Comparison of ENCODE assay signal across 22 mouse cellular contexts in genomic region chr16:69424661-69425634, GRCm38 (mm10).
DNase-seq lines count a peak whose midpoint lies in the region; ATAC-seq and TF ChIP-seq lines count a peak whose summit lies in the region.
"Had no signal": no experiment of that assay in that cellular context is flagged by ENCODE, and none has a peak within 500 bp of the region (broad histone marks: within the 10 kb centered on the region; RNA-seq: fewer than 3 reads in every experiment).

No protein-coding gene starts in this region.

- no peak overlapping the region for H3K9ac ChIP-seq in forebrain, embryonic 11.5 days (ENCODE audit: low read length)
- H3K9ac ChIP-seq in midbrain, embryonic 15.5 days: no peak overlapping the region
- H3K9ac ChIP-seq in midbrain, postnatal 0 days (replicated peaks; ENCODE audit: low read length, poor library complexity, severe bottlenecking): no peak overlapping the region
- 0 out of 2 replicates have a peak overlapping the region, but pooled peaks have one; percentile 7 for H3K9ac ChIP-seq in forebrain, embryonic 15.5 days (replicated peaks)
- H3K9ac ChIP-seq in stomach, postnatal 0 days (ENCODE audit: low read length): no peak overlapping the region
- H3K9ac ChIP-seq: embryonic facial prominence, embryonic 13.5 days; hindbrain, embryonic 14.5 days had no signal

- WGBS in forebrain, embryonic 11.5 days: 52% methylated on average over 12 of the region's 12 CpGs
- WGBS in forebrain, embryonic 10.5 days: 63% methylated on average over 12 of the region's 12 CpGs
- whole genome bisulfite sequencing in midbrain, embryonic 15.5 days: 45% methylated on average over 12 of the region's 12 CpGs
- WGBS in midbrain, postnatal 0 days: 51% methylated on average over 12 of the region's 12 CpGs
- WGBS in forebrain, embryonic 15.5 days: 35% methylated on average over 12 of the region's 12 CpGs
- WGBS in stomach, postnatal 0 days: 68% methylated on average over 12 of the region's 12 CpGs

- DNase-seq in forebrain, embryonic 11.5 days (ENCODE audit: low spot score): no peak
- DNase-seq in forebrain, embryonic 10.5 days (ENCODE audit: extremely low spot score, low spot score): no peak
- no peak for DNase-seq in midbrain, postnatal 0 days (ENCODE audit: low spot score)
- DNase-seq in stomach, postnatal 0 days (ENCODE audit: low spot score): no peak
- DNase-seq in cerebellum, adult 11 months: no peak
- DNase-seq in right cerebral cortex, adult 18-20 months: no peak
- DNase-seq: adrenal gland, postnatal 10 days; B cell, adult 2 months; cerebellum, adult 11-12 months; cerebellum, adult 9-11 months; cerebellum, postnatal 36 days; gastrocnemius, postnatal 10 days; heart, adult 18-20 months; heart, postnatal 10 days had no signal

- no peak overlapping the region for H3K4me3 ChIP-seq in forebrain, embryonic 11.5 days (ENCODE audit: low read depth, low read length)
- H3K4me3 ChIP-seq in forebrain, embryonic 10.5 days: no peak overlapping the region
- H3K4me3 ChIP-seq in midbrain, embryonic 15.5 days: no peak overlapping the region
- H3K4me3 ChIP-seq in midbrain, postnatal 0 days (ENCODE audit: low read depth, low read length): no peak overlapping the region
- no peak overlapping the region for H3K4me3 ChIP-seq in forebrain, embryonic 15.5 days
- no peak overlapping the region for H3K4me3 ChIP-seq in stomach, postnatal 0 days (ENCODE audit: low read depth, low read length)
- H3K4me3 ChIP-seq: embryonic facial prominence, embryonic 13.5 days; heart, embryonic 10.5 days had no signal

- H3K4me1 ChIP-seq in forebrain, embryonic 11.5 days (replicated peaks; ENCODE audit: control insufficient read depth, insufficient read depth, low read length): no peaks in the 10 kb centered on the region; the same call in 1 of the 2 replicates
- H3K4me1 ChIP-seq in forebrain, embryonic 10.5 days: peaks cover 8% of the 10 kb centered on the region
- peaks cover 8% of the 10 kb centered on the region; the same call in 1 of the 2 replicates for H3K4me1 ChIP-seq in midbrain, embryonic 15.5 days
- no peaks in the 10 kb centered on the region for H3K4me1 ChIP-seq in midbrain, postnatal 0 days (ENCODE audit: insufficient read depth, low read length)
- peaks cover 8% of the 10 kb centered on the region for H3K4me1 ChIP-seq in forebrain, embryonic 15.5 days
- H3K4me1 ChIP-seq in stomach, postnatal 0 days (replicated peaks; ENCODE audit: control insufficient read depth, insufficient read depth): no peaks in the 10 kb centered on the region
- H3K4me1 ChIP-seq: embryonic facial prominence, embryonic 13.5 days; heart, embryonic 10.5 days had no signal

- H3K4me2 ChIP-seq in forebrain, embryonic 11.5 days (ENCODE audit: low read depth, low read length, severe bottlenecking): no peak overlapping the region
- H3K4me2 ChIP-seq in midbrain, embryonic 15.5 days: no peak overlapping the region; the same call in 1 of the 2 replicates
- no peak overlapping the region for H3K4me2 ChIP-seq in midbrain, postnatal 0 days (ENCODE audit: low read depth, low read length, poor library complexity, severe bottlenecking)
- H3K4me2 ChIP-seq in forebrain, embryonic 15.5 days (replicated peaks): no peak overlapping the region
- H3K4me2 ChIP-seq in stomach, postnatal 0 days (replicated peaks; ENCODE audit: low read depth): no peak overlapping the region
- H3K4me2 ChIP-seq: embryonic facial prominence, embryonic 13.5 days; hindbrain, embryonic 14.5 days had no signal

- ATAC-seq in forebrain, embryonic 11.5 days (replicated peaks; ENCODE audit: low FRiP score): peak; percentile 51; the same call in 1 of the 2 replicates
- no peak for ATAC-seq in midbrain, embryonic 15.5 days (replicated peaks)
- ATAC-seq in midbrain, postnatal 0 days (ENCODE audit: low FRiP score): no peak
- peak; percentile 51; the same call in 1 of the 2 replicates for ATAC-seq in forebrain, embryonic 15.5 days (replicated peaks)
- ATAC-seq in stomach, postnatal 0 days (ENCODE audit: low FRiP score, low TSS enrichment): no peak
- ATAC-seq: CD4-positive, CD25-positive, alpha-beta regulatory T cell, adult 4 months; intestine, embryonic 16.5 days had no signal

- no peak for TF ChIP-seq EP300 in stomach, postnatal 0 days (optimal IDR thresholded peaks at IDR 0.05)

- no peak for TF ChIP-seq CTCF in midbrain, postnatal 0 days (IDR thresholded peaks at IDR 0.05)
- no peak for TF ChIP-seq CTCF in stomach, postnatal 0 days (IDR thresholded peaks at IDR 0.05; ENCODE audit: low read depth)

- H3K36me3 ChIP-seq in forebrain, embryonic 11.5 days (ENCODE audit: control insufficient read depth, insufficient read depth, low read length): no peaks in the 10 kb centered on the region
- no peaks in the 10 kb centered on the region for H3K36me3 ChIP-seq in forebrain, embryonic 10.5 days (replicated peaks)
- no peaks in the 10 kb centered on the region for H3K36me3 ChIP-seq in midbrain, embryonic 15.5 days (replicated peaks)
- H3K36me3 ChIP-seq in midbrain, postnatal 0 days (ENCODE audit: insufficient read depth, low read length): no peaks in the 10 kb centered on the region
- H3K36me3 ChIP-seq in forebrain, embryonic 15.5 days: no peaks in the 10 kb centered on the region
- no peaks in the 10 kb centered on the region for H3K36me3 ChIP-seq in stomach, postnatal 0 days (ENCODE audit: control insufficient read depth, insufficient read depth, low read length)
- H3K36me3 ChIP-seq: embryonic facial prominence, embryonic 13.5 days; G1E; heart, embryonic 10.5 days had no signal

- H3K27me3 ChIP-seq in forebrain, embryonic 11.5 days (ENCODE audit: control insufficient read depth, insufficient read depth, low read length): no peaks in the 10 kb centered on the region
- no peaks in the 10 kb centered on the region for H3K27me3 ChIP-seq in forebrain, embryonic 10.5 days (ENCODE audit: poor library complexity, severe bottlenecking)
- no peaks in the 10 kb centered on the region for H3K27me3 ChIP-seq in midbrain, embryonic 15.5 days (replicated peaks)
- H3K27me3 ChIP-seq in midbrain, postnatal 0 days (ENCODE audit: insufficient read depth, low read length): no peaks in the 10 kb centered on the region
- no peaks in the 10 kb centered on the region for H3K27me3 ChIP-seq in forebrain, embryonic 15.5 days
- H3K27me3 ChIP-seq in stomach, postnatal 0 days (ENCODE audit: control insufficient read depth, insufficient read depth, low read length): no peaks in the 10 kb centered on the region
- H3K27me3 ChIP-seq: embryonic facial prominence, embryonic 13.5 days had no signal

- H3K9me3 ChIP-seq in forebrain, embryonic 11.5 days (ENCODE audit: control insufficient read depth, low read length): no peaks in the 10 kb centered on the region
- H3K9me3 ChIP-seq in forebrain, embryonic 10.5 days: no peaks in the 10 kb centered on the region
- no peaks in the 10 kb centered on the region for H3K9me3 ChIP-seq in midbrain, embryonic 15.5 days
- no peaks in the 10 kb centered on the region for H3K9me3 ChIP-seq in midbrain, postnatal 0 days (ENCODE audit: low read length)
- H3K9me3 ChIP-seq in forebrain, embryonic 15.5 days: no peaks in the 10 kb centered on the region
- no peaks in the 10 kb centered on the region for H3K9me3 ChIP-seq in stomach, postnatal 0 days (ENCODE audit: control insufficient read depth, low read length)
- H3K9me3 ChIP-seq: embryonic facial prominence, embryonic 13.5 days; heart, embryonic 10.5 days had no signal

- H3K27ac ChIP-seq in forebrain, embryonic 11.5 days (ENCODE audit: low read depth, low read length): no peak overlapping the region
- H3K27ac ChIP-seq in forebrain, embryonic 10.5 days: no peak overlapping the region
- peak overlapping the region; percentile 19; the same call in 1 of the 2 replicates for H3K27ac ChIP-seq in midbrain, embryonic 15.5 days
- H3K27ac ChIP-seq in midbrain, postnatal 0 days (ENCODE audit: low read depth, low read length): no peak overlapping the region
- peak overlapping the region; percentile 42 for H3K27ac ChIP-seq in forebrain, embryonic 15.5 days (replicated peaks)
- no peak overlapping the region for H3K27ac ChIP-seq in stomach, postnatal 0 days (replicated peaks)
- H3K27ac ChIP-seq: embryonic facial prominence, embryonic 13.5 days; heart, embryonic 10.5 days; hindbrain, embryonic 14.5 days had no signal

Comparison
In these comparisons a context has a peak if more than half of its experiments do, and no peak if none do; other contexts are left out.
1. H3K27ac ChIP-seq: peak in midbrain, embryonic 15.5 days (single experiment) and forebrain, embryonic 15.5 days (single experiment); none in forebrain, embryonic 11.5 days (single experiment), forebrain, embryonic 10.5 days (single experiment), midbrain, postnatal 0 days (single experiment) and stomach, postnatal 0 days (single experiment).
2. ATAC-seq: peak in forebrain, embryonic 11.5 days (single experiment) and forebrain, embryonic 15.5 days (single experiment); none in midbrain, embryonic 15.5 days (single experiment), midbrain, postnatal 0 days (single experiment) and stomach, postnatal 0 days (single experiment).